Mouse (Mus musculus): ENCODE results near the gene Gm14296.
"Not testable (repeated sequence)": the region's sequence is repeated elsewhere in the genome, so short reads cannot be mapped to it uniquely, and the experiment has no call there.

Gene Gm14296

GRCm38 (mm10) chr2:176927709-176928108 lies at the start of gene Gm14296:
TSS of gene Gm14296 (minus strand) at chr2:176927809.
- DNase-seq (ENCODE audit: low spot score in 2 of 2), result not testable (repeated sequence)

GRCm38 (mm10) chr2:176905464-176905863 lies 22.1 kb downstream of the Gm14296 start:
- not testable (repeated sequence) for DNase-seq (ENCODE audit: low spot score in 2 of 2)
